Mouse (Mus musculus) CH12.LX (cell line): ENCODE results near the gene Gm20388.

Experiments
- CTCF ChIP-seq, 2 experiments: IDR thresholded peaks in 1 of 2; conservative IDR thresholded peaks in 1 of 2; 2 replicates each; pipeline ENCODE4 v1.5.1; 2011 to 2012; ENCODE audit warnings: low read depth in 2 of 2, low read length in 2 of 2, improper control_type of control experiment in 1 of 2, inconsistent platforms in 1 of 2, mild to moderate bottlenecking in 1 of 2, moderate library complexity in 1 of 2
- IRF4 ChIP-seq: IDR thresholded peaks from 2 replicates; pipeline ENCODE4 v1.6.1; 2014; ENCODE audit warnings: low read depth, mild to moderate bottlenecking, inconsistent platforms, low read length, improper control_type of control experiment
- MAX ChIP-seq: IDR thresholded peaks from 2 replicates; pipeline ENCODE4 v1.6.1; 2011; ENCODE audit warnings: low read length, improper control_type of control experiment
- MAZ ChIP-seq: IDR thresholded peaks from 2 replicates; pipeline ENCODE4 v1.6.1; 2012; ENCODE audit warnings: low read depth, mild to moderate bottlenecking, inconsistent platforms, low read length, improper control_type of control experiment, moderate library complexity
- MXI1 ChIP-seq: IDR thresholded peaks from 2 replicates; pipeline ENCODE4 v1.6.1; 2011; ENCODE audit warnings: mild to moderate bottlenecking, low read depth, low read length, improper control_type of control experiment
- POLR2A ChIP-seq: IDR thresholded peaks from 2 replicates; pipeline ENCODE4 v1.6.1; 2011; ENCODE audit warnings: low read depth, mild to moderate bottlenecking, improper control_type of control experiment, low read length
- TCF12 ChIP-seq: IDR thresholded peaks from 2 replicates; pipeline ENCODE4 v1.6.1; 2014; ENCODE audit warnings: low read depth, mild to moderate bottlenecking, inconsistent platforms, low read length, improper control_type of control experiment

GRCm38 (mm10) chr8:120224521-120225420 lies 314.1 kb downstream of the Gm20388 start:
- TF ChIP-seq CTCF (conservative IDR thresholded peaks at IDR 0.05 in 1 of 2, IDR thresholded peaks at IDR 0.05 in 1 of 2; ENCODE audit: low read depth in 2 of 2, low read length in 2 of 2) = no peak
- no peak for TF ChIP-seq POLR2A
- no peak for TF ChIP-seq MAZ
- peak; percentile 62; the same call in 1 of the 2 replicates for TF ChIP-seq MAX
- peak; percentile 82 for TF ChIP-seq IRF4
- no peak; the same call in 1 of the 2 replicates for TF ChIP-seq MXI1
- peak; percentile 88 for TF ChIP-seq TCF12
